Mouse (Mus musculus) spleen, adult 2 months (tissue): ENCODE results near the gene Tubg2. TPM values are rescaled to one million over a fixed set of nuclear protein-coding genes. Genes with fewer than 3 reads are reported as not detected.
"Not testable (repeated sequence)": the region's sequence is repeated elsewhere in the genome, so short reads cannot be mapped to it uniquely, and the experiment has no call there.

ENCODE experiments used
- DNase-seq, 2 experiments: peaks; one replicate each; pipeline versions ENCODE4 v3.0.0 to v3.0.0-alpha.2; 2012 to 2021; ENCODE audit warnings: low spot score in 2 of 2, low read depth in 1 of 2
- H3K27ac ChIP-seq: fragments of 200-500 bp; 2 replicates; pipeline ENCODE4 v1.5.1; 2012; ENCODE audit warnings: low read length, inconsistent platforms; ENCODE audit not compliant: insufficient read depth
- H3K27me3 ChIP-seq: fragments of 200-500 bp; 2 replicates; pipeline ENCODE4 v1.6.1; 2012; ENCODE audit warnings: mild to moderate bottlenecking, moderate library complexity, low read length, inconsistent platforms; ENCODE audit not compliant: control insufficient read depth, insufficient read depth
- H3K36me3 ChIP-seq: fragments of 200-500 bp; 2 replicates; pipeline ENCODE4 v1.6.1; 2012; ENCODE audit warnings: mild to moderate bottlenecking, low read length, inconsistent platforms; ENCODE audit not compliant: control insufficient read depth, insufficient read depth
- H3K4me1 ChIP-seq: fragments of 200-500 bp; 2 replicates; pipeline ENCODE4 v1.6.1; 2011; ENCODE audit warnings: inconsistent platforms; ENCODE audit not compliant: control insufficient read depth, insufficient read depth, insufficient read length
- H3K4me3 ChIP-seq: fragments of 200-500 bp; 2 replicates; pipeline ENCODE4 v1.5.1; 2011; ENCODE audit warnings: mild to moderate bottlenecking, inconsistent platforms; ENCODE audit not compliant: insufficient read depth, insufficient read length; ENCODE audit errors: extremely low read depth
- CTCF ChIP-seq: fragments of 200-500 bp; IDR thresholded peaks from 2 replicates; pipeline ENCODE4 v1.5.1; 2011; ENCODE audit warnings: mild to moderate bottlenecking, inconsistent platforms; ENCODE audit not compliant: insufficient read depth, insufficient read length, insufficient replicate concordance; ENCODE audit errors: extremely low read depth
- POLR2A ChIP-seq: fragments of 200-500 bp; IDR thresholded peaks from 2 replicates; pipeline ENCODE4 v1.6.1; 2011; ENCODE audit warnings: low read depth, low read length, inconsistent platforms
- WGBS: fragments of 180-500 bp; shearing (Covaris S2); methylation state at CpG from one replicate; pipeline ENCODE4 v1.1.7; 2018; 5-methylcytosine and 5-hydroxymethylcytosine counted together
- polyA plus RNA-seq: library from polyadenylated mRNA; depleted of rRNA; stranded (reverse); fragments of >200 nt; gene quantifications from 2 replicates; pipeline ENCODE4 v1.2.3, GENCODE M21; 2012

Gene Tubg2
- polyA plus RNA-seq, 1 experiment = 3.6 TPM

DNA sequence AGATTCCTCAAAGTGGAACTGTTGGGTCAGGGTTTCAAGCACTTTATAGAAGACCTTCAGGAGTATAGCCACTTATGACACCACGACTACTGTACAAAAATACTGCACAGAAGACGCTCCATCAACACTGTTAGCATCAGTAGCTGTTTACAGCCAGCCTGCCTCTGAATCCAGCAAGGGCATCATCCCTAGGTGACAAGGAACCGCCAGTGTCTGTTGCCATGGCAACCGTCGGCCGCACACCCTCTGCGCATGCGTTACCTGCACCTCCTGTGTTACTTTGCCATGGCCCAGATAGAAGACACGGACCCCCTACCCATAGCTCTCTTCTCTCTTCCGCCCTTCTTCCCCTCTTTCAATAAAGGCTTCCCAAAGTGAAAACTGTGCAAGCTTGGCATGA lies 9.3 kb upstream of the Tubg2 start:
- Histone ChIP-seq H3K36me3 (no peaks in the 10 kb centered on the region), H3K4me3 (no peak overlapping the region), H3K27ac (no peak overlapping the region), H3K27me3 (no peaks in the 10 kb centered on the region), H3K4me1 (no peaks in the 10 kb centered on the region)
- DNase-seq = no peak
- 83% methylated on average over 10 of the region's 10 CpGs for WGBS
- no peak for TF ChIP-seq POLR2A
- no peak for TF ChIP-seq CTCF

DNA sequence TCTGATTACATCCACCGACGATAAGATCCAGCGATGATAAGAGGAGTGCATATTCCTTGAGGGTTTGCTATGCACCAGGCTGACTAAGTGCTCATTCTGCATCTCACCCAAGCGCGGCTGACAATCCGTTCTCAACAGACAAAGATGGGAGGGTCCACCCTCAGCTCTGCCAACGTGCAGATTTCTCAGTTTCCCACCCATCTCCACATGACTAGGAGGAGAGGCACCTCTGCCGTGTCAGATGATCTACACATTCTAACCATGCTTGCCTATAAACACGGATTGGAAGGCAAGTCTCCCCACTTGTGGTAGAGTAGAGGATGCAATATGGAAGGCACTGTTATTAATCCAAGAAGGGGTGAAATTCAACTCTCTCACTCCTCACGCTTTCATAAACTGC lies 7.0 kb upstream of the Tubg2 start:
- DNase-seq = no peak
- WGBS = 77% methylated on average over 10 of the region's 10 CpGs
- Histone ChIP-seq H3K36me3 (no peaks in the 10 kb centered on the region), H3K27me3 (no peaks in the 10 kb centered on the region), H3K4me1 (no peaks in the 10 kb centered on the region), H3K27ac (no peak overlapping the region), H3K4me3 (no peak overlapping the region)
- TF ChIP-seq CTCF (no peak), POLR2A (no peak)

DNA sequence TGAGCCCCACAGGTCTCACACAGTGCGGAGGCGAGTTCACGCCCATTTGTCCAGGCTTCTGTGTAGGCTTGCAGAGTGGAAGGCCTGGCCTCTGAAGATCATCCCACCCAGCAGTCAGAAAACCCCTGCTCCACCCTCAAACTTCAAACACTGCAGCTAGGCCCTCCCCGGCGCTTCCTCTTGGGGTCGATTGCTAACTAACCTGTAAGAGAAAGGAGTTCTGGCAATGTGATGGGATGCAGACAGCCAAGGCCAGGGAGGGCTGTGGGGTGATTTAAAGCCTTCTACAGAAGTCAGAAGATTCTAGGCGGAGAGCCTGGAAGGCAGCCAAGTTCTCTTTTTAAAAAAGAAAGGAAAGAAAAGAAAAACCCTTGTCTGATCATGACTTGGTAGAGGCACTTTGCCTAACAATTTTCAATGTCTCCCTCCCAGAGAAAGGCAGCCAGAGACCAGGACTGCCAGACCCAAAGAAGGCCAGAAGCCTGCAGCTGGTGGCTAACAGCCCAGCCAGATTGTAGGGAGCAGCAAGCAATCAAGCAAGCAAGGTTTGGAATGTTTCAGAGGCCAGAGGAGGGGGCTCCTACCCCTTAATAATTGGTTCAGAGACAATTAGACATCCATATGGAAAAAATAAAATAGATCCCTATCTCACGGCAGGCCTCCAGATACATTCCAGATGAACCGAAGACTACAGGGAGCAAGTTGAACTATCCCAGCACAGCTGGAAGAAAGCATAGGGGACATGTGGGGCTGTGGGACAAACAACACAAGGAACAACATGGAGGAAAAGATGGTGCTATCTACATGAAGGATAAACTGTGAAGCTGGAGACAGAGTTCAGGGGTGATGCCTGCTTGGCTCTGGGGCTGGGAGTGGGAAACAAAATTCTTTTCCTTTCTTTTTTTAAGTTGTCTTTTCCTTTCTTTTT lies 6.3 kb upstream of the Tubg2 start:
- Histone ChIP-seq H3K27me3 (no peaks in the 10 kb centered on the region), H3K27ac (no peak overlapping the region), H3K36me3 (no peaks in the 10 kb centered on the region), H3K4me1 (no peaks in the 10 kb centered on the region), H3K4me3 (no peak overlapping the region)
- no peak for TF ChIP-seq CTCF
- no peak for TF ChIP-seq POLR2A
- DNase-seq = no peak
- WGBS = 54% methylated on average over 9 of the region's 9 CpGs

DNA sequence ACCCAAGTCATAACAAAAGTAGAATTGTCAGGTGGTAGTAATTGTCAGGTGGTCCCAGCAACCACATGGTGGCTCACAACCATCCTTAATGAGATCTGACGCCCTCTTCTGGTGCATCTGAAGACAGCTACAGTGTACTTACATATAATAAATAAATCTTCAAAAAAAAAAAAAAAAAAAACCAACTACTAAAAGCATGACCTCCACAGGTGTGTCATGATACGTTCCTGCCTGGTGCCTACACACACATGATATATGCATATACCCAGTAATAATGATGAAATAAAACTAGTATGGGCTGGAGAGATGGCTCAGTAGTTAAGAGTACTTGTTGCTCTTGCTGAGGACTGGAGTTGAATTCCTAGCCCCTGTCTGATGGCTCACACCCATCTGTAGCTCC lies 4.6 kb upstream of the Tubg2 start:
- 65% methylated on average over 2 of the region's 2 CpGs for WGBS

DNA sequence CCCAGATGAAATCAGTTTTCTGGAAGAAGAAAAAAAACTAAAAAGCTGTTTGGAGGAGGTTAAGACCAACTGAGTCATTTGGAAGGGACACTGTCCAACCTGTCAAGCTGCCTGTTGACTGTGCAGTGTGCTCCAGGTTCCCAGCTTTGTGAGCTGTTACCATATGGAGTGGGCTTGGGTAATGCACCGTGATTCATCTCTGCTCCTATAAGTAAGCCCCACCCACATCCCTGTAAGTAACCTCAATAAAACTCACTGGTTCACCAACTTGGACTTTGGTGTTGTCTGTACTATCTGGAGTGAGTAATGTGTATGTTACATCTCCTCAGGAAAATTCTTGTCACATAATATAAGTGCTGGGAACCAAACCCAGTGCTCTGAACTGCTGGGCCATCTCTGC lies 2.9 kb upstream of the Tubg2 start:
- 85% methylated on average over 1 of the region's 1 CpGs for WGBS
- Histone ChIP-seq H3K36me3 (no peaks in the 10 kb centered on the region), H3K27me3 (no peaks in the 10 kb centered on the region), H3K4me3 (no peak overlapping the region), H3K27ac (no peak overlapping the region), H3K4me1 (peaks cover 4% of the 10 kb centered on the region; the same call in 1 of the 2 replicates)
- TF ChIP-seq POLR2A (no peak), CTCF (no peak)
- DNase-seq = no peak

More for the DNA sequence above, 4.6 kb upstream of the Tubg2 start:
- H3K27me3 ChIP-seq = no peaks in the 10 kb centered on the region
- no peak overlapping the region for H3K4me3 ChIP-seq
- peaks cover 2% of the 10 kb centered on the region; the same call in 1 of the 2 replicates for H3K4me1 ChIP-seq
- DNase-seq = no peak
- H3K36me3 ChIP-seq = no peaks in the 10 kb centered on the region
- no peak overlapping the region for H3K27ac ChIP-seq
- TF ChIP-seq CTCF (no peak), POLR2A (no peak)

DNA sequence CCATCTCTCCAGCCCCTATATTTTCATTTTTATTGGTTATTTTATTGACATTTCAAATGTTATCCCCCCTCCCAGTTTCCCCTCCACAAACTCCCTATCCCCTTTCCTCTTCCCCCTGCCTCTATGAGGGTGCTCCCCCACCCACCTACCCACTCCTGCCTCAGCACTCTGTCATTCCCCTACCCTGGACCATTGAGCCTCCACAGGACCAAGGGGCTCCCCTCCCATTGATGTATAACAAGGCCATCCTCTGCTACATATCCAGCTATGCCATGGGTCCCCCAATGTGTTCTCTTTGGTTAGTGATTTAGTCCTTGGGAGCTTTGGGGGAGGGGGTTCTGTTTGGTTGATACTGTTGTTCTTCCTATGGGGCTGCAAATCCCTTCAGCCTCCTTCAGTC lies 1.1 kb upstream of the Tubg2 start:
- Histone ChIP-seq H3K27me3 (no peaks in the 10 kb centered on the region), H3K4me1 (peaks cover 4% of the 10 kb centered on the region; the same call in 1 of the 2 replicates), H3K27ac (no peak overlapping the region), H3K36me3 (no peaks in the 10 kb centered on the region), H3K4me3 (no peak overlapping the region)
- DNase-seq = no peak
- no peak for TF ChIP-seq POLR2A
- TF ChIP-seq CTCF = no peak

DNA sequence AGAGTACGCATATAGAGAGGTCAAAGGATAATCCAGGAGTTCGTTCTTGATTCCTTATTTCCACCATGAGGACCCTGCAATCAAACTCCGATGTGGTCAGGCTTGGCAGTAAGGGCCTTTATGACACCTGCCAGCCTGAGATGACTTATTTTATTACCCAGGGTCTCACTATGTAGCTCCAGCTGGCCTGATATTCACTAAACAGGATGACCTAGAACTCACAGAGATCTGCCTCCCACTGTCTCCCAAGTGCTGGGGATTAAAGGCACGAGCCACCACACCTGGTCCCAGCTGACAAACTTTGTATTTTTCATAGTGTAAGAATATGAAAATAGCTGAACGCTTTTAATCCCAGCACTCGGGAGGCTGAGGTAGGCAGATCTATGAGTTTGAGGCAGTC lies 556 bp upstream of the Tubg2 start:
- no peaks in the 10 kb centered on the region for H3K36me3 ChIP-seq
- no peak overlapping the region for H3K27ac ChIP-seq
- H3K4me1 ChIP-seq = peaks cover 4% of the 10 kb centered on the region; the same call in 1 of the 2 replicates
- 83% methylated on average over 6 of the region's 6 CpGs for WGBS
- no peak overlapping the region for H3K4me3 ChIP-seq
- no peak for TF ChIP-seq POLR2A
- TF ChIP-seq CTCF = no peak
- no peak for DNase-seq
- no peaks in the 10 kb centered on the region for H3K27me3 ChIP-seq

DNA sequence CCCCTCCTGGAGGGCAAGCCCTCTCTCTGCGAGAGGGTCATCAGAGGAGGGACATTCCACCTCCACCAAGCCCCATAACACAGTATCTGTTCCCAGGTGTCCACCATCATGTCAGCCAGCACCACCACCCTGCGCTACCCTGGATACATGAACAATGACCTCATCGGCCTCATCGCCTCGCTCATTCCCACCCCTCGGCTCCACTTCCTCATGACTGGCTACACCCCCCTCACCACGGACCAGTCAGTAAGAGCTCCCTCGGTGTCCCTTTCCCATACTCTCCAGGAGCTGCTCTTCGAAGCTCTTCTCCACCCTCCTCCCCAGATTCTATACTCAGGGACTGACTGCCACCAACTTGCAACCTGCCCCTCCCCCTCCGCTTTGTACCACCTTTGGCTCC lies 4.4 kb downstream of the Tubg2 start:
- H3K27me3 ChIP-seq = peaks cover 16% of the 10 kb centered on the region
- H3K27ac ChIP-seq, H3K4me1 ChIP-seq, H3K4me3 ChIP-seq, H3K36me3 ChIP-seq, DNase-seq: not testable (repeated sequence)
- 78% methylated on average over 10 of the region's 10 CpGs for WGBS

DNA sequence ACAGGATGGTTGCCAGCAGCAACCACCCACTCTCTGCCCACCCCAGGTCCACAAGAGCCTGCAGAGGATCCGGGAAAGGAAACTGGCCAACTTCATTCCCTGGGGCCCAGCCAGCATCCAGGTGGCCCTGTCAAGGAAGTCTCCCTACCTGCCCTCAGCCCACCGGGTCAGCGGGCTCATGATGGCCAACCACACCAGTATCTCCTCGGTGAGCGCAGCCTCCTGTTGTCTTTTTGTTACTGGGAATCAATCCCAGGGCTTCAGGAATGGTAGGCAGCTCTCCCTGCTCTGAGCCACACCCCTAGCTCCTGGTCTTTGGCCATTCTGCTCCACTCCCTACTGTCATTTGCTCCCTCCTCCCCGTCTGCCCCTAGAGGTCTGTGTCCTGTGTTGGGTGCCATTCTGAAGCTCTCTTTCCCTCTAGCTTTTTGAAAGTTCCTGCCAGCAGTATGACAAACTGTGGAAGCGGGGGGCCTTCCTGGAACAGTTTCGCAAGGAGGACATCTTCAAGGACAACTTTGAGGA lies 5.3 kb downstream of the Tubg2 start:
- H3K4me1 ChIP-seq, H3K4me3 ChIP-seq, H3K36me3 ChIP-seq, H3K27ac ChIP-seq, DNase-seq: not testable (repeated sequence)
- H3K27me3 ChIP-seq = peaks cover 19% of the 10 kb centered on the region
- 85% methylated on average over 8 of the region's 8 CpGs for WGBS
